Mouse (Mus musculus): ENCODE measurements around the gene Lrrc55. TPM values are rescaled to one million over a fixed set of nuclear protein-coding genes. Genes with fewer than 3 reads are reported as not detected.
"Not testable (repeated sequence)": the region's sequence is repeated elsewhere in the genome, so short reads cannot be mapped to it uniquely, and the experiment has no call there.

Lrrc55 gene
- 0.92 and 1.1 TPM in 2 replicates for polyA plus RNA-seq (2016; fragmentation: Nextera tagmentation; extraction: Ambion mirVana)

GRCm38 (mm10) chr2:85196901-85197300 is at the start of gene Lrrc55:
Gene Lrrc55, minus strand, starts transcription at chr2:85197197.
- H3K9me3 ChIP-seq, result no peaks in the 10 kb centered on the region
- peak within 1 kb of the TSS; percentile 36; the same call in 1 of the 2 replicates for H3K9ac ChIP-seq
- H3K4me3 ChIP-seq, result peak within 1 kb of the TSS; percentile 29
- H3K4me2 ChIP-seq (replicated peaks), result peak within 1 kb of the TSS; percentile 56
- peaks cover 4% of the 10 kb centered on the region; the same call in 1 of the 2 replicates for H3K27me3 ChIP-seq
- H3K4me1 ChIP-seq, result peaks cover 11% of the 10 kb centered on the region
- H3K27ac ChIP-seq, result no peak within 1 kb of the TSS
- WGBS, result 80% methylated on average over 1 of the region's 1 CpGs
- ATAC-seq (ENCODE audit: insufficient number of reproducible peaks, insufficient read depth, low FRiP score, low TSS enrichment), result no peak
- H3K36me3 ChIP-seq, result no peaks in the 10 kb centered on the region

DNA sequence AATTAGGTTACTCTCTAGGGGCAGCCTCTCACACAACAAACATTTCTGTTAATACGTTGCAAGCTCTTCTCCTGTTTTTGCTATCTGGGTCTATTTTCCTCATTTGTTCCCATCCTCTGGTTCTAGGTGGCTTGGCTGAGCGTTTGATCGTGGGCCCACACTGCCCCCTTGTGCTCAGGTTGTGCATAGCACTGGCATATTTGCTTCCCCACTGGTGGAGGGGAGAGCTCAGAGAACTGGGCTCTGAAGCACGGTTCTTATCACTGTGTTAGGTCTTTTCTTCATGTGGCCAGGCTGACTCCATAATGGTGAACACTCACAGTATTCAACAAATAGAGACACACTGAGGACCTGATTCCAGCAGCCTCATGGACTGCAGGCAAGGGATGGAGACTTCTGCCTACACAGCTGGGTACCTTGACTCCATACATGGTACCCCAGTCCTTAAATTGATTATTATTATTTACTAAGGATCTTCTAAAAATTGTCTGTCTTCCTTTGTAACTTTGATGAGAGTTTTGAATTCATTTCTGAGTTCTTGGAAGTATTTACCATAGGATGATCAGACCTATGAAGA is 49.6 kb upstream of the Lrrc55 start:
- no peaks in the 10 kb centered on the region for H3K27me3 ChIP-seq
- no peaks in the 10 kb centered on the region for H3K4me1 ChIP-seq
- 14% methylated on average over 4 of the region's 4 CpGs for WGBS
- H3K9me3 ChIP-seq, result no peaks in the 10 kb centered on the region
- H3K9ac ChIP-seq, result no peak overlapping the region
- ATAC-seq (ENCODE audit: insufficient number of reproducible peaks, insufficient read depth, low FRiP score, low TSS enrichment), result no peak
- H3K4me3 ChIP-seq, result no peak overlapping the region
- H3K36me3 ChIP-seq, result no peaks in the 10 kb centered on the region
- H3K4me2 ChIP-seq (replicated peaks), result no peak overlapping the region
- no peak overlapping the region for H3K27ac ChIP-seq

- H3K4me3 ChIP-seq, result no peak overlapping the region
- no peaks in the 10 kb centered on the region for H3K4me1 ChIP-seq
- no peak overlapping the region for H3K27ac ChIP-seq
- H3K9me3 ChIP-seq, result no peaks in the 10 kb centered on the region
- no peak overlapping the region for H3K4me2 ChIP-seq (replicated peaks)
- H3K27me3 ChIP-seq, result no peaks in the 10 kb centered on the region
- no peak for ATAC-seq (ENCODE audit: insufficient number of reproducible peaks, insufficient read depth, low FRiP score, low TSS enrichment)
- WGBS, result 79% methylated on average over 5 of the region's 5 CpGs
- H3K9ac ChIP-seq, result no peak overlapping the region
- no peaks in the 10 kb centered on the region for H3K36me3 ChIP-seq
Observed at GRCm38 (mm10) chr2:85245737-85246136, 48.7 kb upstream of the Lrrc55 start.

DNA sequence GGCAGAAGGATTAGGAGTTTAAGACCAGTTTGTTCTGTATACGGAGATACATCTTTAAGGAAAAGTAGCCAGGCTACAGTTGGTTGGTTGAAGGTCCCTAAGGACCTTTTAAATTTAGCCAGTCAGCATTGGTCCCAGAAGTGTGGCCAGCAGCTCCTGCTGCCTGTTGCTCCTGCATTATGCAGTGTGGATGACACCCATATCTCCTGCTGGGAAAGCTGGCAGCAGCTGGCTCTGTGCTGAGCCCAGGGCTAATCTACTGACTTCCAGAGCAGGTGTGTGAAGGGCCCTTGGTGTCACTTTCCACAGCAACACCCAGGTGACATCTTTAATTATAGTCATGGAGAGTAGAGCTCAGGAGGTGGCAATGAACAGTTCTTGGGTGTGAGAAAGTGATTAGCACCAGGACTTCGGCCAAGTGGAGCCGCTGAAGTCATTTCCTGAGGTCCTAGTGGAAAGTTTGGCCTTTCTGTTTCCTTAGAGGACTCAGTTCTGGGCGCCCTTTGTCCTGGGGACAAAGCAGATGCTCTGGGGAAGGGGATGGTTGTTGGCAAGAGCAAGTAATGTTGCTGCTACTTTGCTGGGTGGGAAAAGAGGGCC is 41.2 kb upstream of the Lrrc55 start:
- 54% methylated on average over 4 of the region's 4 CpGs for WGBS
- no peak overlapping the region for H3K27ac ChIP-seq
- ATAC-seq (ENCODE audit: insufficient number of reproducible peaks, insufficient read depth, low FRiP score, low TSS enrichment), result no peak

DNA sequence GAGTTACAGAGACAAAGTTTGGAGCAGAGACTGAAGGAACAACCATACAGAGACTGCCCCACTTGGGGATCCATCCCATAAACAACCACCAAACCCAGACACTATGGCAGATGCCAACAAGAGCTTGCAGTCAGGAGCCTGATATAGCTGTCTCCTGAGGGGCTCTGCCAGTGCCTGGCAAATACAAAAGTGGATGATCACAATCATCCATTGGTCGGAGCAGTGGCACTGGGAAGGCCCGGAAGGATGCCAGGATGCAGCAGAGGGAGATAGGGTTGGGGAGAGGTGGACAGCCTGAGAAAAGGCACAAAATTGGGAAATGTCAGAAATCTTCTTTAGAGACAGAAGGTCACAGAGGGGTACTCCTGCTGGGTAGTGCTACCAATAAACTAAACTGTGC is 40.2 kb upstream of the Lrrc55 start:
- H3K9ac ChIP-seq; H3K4me1 ChIP-seq; H3K27ac ChIP-seq; H3K4me3 ChIP-seq; H3K9me3 ChIP-seq; H3K36me3 ChIP-seq; H3K4me2 ChIP-seq (replicated peaks); H3K27me3 ChIP-seq; ATAC-seq (ENCODE audit: insufficient number of reproducible peaks, insufficient read depth, low FRiP score, low TSS enrichment): not testable (repeated sequence)
- WGBS, result 91% methylated on average over 2 of the region's 2 CpGs

More for the DNA sequence above, 41.2 kb upstream of the Lrrc55 start:
- Histone ChIP-seq H3K36me3 (no peaks in the 10 kb centered on the region), H3K9me3 (no peaks in the 10 kb centered on the region), H3K27me3 (no peaks in the 10 kb centered on the region), H3K4me2 (replicated peaks) (no peak overlapping the region), H3K4me1 (no peaks in the 10 kb centered on the region), H3K9ac (no peak overlapping the region), H3K4me3 (no peak overlapping the region)

GRCm38 (mm10) chr2:85230771-85231511 is 33.9 kb upstream of the Lrrc55 start:
- no peak overlapping the region for H3K4me3 ChIP-seq
- H3K27me3 ChIP-seq, result no peaks in the 10 kb centered on the region
- H3K4me1 ChIP-seq, result no peaks in the 10 kb centered on the region
- H3K36me3 ChIP-seq, result no peaks in the 10 kb centered on the region
- ATAC-seq (ENCODE audit: insufficient number of reproducible peaks, insufficient read depth, low FRiP score, low TSS enrichment), result no peak
- 69% methylated on average over 4 of the region's 4 CpGs for WGBS
- no peak overlapping the region for H3K27ac ChIP-seq
- no peaks in the 10 kb centered on the region for H3K9me3 ChIP-seq
- no peak overlapping the region for H3K4me2 ChIP-seq (replicated peaks)
- H3K9ac ChIP-seq, result no peak overlapping the region

GRCm38 (mm10) chr2:85229606-85230005 is 32.6 kb upstream of the Lrrc55 start:
- H3K9me3 ChIP-seq, result no peaks in the 10 kb centered on the region
- 60% methylated on average over 3 of the region's 3 CpGs for WGBS
- H3K36me3 ChIP-seq, result no peaks in the 10 kb centered on the region
- H3K27me3 ChIP-seq, result no peaks in the 10 kb centered on the region
- no peak overlapping the region for H3K4me3 ChIP-seq
- no peak overlapping the region for H3K9ac ChIP-seq
- no peak for ATAC-seq (ENCODE audit: insufficient number of reproducible peaks, insufficient read depth, low FRiP score, low TSS enrichment)
- no peak overlapping the region for H3K27ac ChIP-seq
- H3K4me1 ChIP-seq, result no peaks in the 10 kb centered on the region
- no peak overlapping the region for H3K4me2 ChIP-seq (replicated peaks)

GRCm38 (mm10) chr2:85227816-85228335 is 30.9 kb upstream of the Lrrc55 start:
- no peaks in the 10 kb centered on the region for H3K4me1 ChIP-seq
- WGBS, result 71% methylated on average over 3 of the region's 3 CpGs
- H3K4me3 ChIP-seq, result no peak overlapping the region
- H3K27me3 ChIP-seq, result no peaks in the 10 kb centered on the region
- H3K9ac ChIP-seq, result no peak overlapping the region
- ATAC-seq (ENCODE audit: insufficient number of reproducible peaks, insufficient read depth, low FRiP score, low TSS enrichment), result no peak
- no peak overlapping the region for H3K27ac ChIP-seq
- H3K4me2 ChIP-seq (replicated peaks), result no peak overlapping the region
- H3K36me3 ChIP-seq, result no peaks in the 10 kb centered on the region
- H3K9me3 ChIP-seq, result no peaks in the 10 kb centered on the region

DNA sequence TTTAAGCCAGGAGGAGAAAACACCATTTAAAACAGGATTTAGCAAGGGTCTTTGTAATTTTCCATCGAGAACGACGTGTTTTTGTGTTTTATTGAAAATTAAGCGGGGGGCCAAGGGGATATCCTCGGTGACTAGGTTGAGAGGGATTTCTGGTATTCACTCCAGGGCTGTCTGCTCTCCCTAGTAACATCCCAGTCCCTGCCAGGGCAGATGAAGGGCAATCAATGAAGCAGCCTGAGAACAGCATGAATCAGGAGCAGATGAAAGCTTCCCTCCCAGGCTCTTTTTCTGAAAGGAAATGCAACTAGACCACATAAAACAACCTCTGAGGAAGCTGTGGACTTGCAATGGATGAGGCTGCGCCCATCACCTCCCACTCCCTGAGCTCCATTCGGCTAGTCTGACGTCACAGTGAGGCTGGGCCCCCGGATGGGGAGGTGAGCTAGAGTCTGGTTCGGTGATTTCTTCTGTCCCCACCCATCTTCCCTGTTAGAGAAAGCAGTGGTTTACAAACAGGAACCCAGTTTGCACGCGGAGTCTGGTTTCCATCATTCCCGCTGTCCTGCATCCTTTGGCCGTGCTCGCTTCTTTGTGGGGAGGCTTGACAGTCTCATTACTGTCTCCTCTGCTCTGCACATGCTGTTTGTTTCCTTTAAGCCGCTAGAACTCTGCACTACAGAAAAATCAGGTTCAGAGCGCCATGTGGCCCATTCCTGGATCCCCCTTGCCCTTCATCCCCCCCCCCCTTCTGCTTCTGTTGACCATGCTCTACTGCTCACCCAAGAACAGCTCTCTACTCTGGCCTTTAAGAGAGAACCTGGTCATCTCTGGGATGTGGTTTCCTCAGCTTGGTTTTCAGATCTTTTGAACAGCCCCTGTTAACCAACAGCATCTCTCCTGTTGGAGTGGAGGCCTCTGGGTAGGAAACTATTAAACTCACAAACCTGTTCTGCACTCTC is 27.5 kb upstream of the Lrrc55 start:
- ATAC-seq (ENCODE audit: insufficient number of reproducible peaks, insufficient read depth, low FRiP score, low TSS enrichment), result no peak
- H3K36me3 ChIP-seq, result no peaks in the 10 kb centered on the region
- no peak overlapping the region for H3K4me3 ChIP-seq
- H3K27me3 ChIP-seq, result no peaks in the 10 kb centered on the region
- no peak overlapping the region; the same call in 1 of the 2 replicates for H3K4me2 ChIP-seq (replicated peaks)
- H3K9me3 ChIP-seq, result no peaks in the 10 kb centered on the region
- no peak overlapping the region for H3K9ac ChIP-seq
- no peak overlapping the region for H3K27ac ChIP-seq
- H3K4me1 ChIP-seq, result no peaks in the 10 kb centered on the region
- WGBS, result 53% methylated on average over 17 of the region's 17 CpGs

DNA sequence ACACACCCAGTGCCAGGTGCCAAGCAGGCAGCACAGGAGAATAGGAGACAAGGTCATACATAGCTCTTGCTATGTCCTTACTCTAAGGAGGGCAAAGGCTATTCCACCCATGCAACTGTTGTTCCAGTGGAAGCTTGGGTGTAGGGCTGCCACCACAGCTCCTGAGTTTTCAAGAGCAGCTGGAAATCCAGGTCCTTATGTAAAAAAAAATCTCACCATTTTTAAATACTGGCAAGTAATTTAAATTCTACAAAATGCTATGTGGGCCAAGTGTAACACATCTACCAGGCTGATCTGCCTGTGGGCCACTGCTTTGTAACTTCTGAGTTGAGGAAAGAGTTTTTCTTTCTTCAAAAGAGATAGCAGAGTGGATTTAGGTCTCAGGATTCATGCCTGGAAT is 19.6 kb upstream of the Lrrc55 start:
- H3K4me1 ChIP-seq, result no peaks in the 10 kb centered on the region
- H3K9me3 ChIP-seq, result no peaks in the 10 kb centered on the region
- no peak overlapping the region for H3K9ac ChIP-seq
- H3K27ac ChIP-seq, result no peak overlapping the region
- no peak overlapping the region for H3K4me2 ChIP-seq (replicated peaks)
- ATAC-seq (ENCODE audit: insufficient number of reproducible peaks, insufficient read depth, low FRiP score, low TSS enrichment), result no peak
- no peaks in the 10 kb centered on the region for H3K36me3 ChIP-seq
- no peak overlapping the region for H3K4me3 ChIP-seq
- H3K27me3 ChIP-seq, result no peaks in the 10 kb centered on the region

- Histone ChIP-seq H3K27ac (no peak overlapping the region), H3K4me2 (replicated peaks) (no peak overlapping the region), H3K4me1 (no peaks in the 10 kb centered on the region), H3K36me3 (no peaks in the 10 kb centered on the region), H3K27me3 (no peaks in the 10 kb centered on the region), H3K9me3 (no peaks in the 10 kb centered on the region), H3K4me3 (no peak overlapping the region), H3K9ac (no peak overlapping the region)
- no peak for ATAC-seq (ENCODE audit: insufficient number of reproducible peaks, insufficient read depth, low FRiP score, low TSS enrichment)
- WGBS, result 72% methylated on average over 2 of the region's 2 CpGs
Observed at GRCm38 (mm10) chr2:85213746-85214145, 16.7 kb upstream of the Lrrc55 start.

All from embryonic facial prominence, embryonic 12.5 days (tissue).